Mouse (Mus musculus): Measurements from ENCODE around the gene Sobp.

Sobp gene

DNA sequence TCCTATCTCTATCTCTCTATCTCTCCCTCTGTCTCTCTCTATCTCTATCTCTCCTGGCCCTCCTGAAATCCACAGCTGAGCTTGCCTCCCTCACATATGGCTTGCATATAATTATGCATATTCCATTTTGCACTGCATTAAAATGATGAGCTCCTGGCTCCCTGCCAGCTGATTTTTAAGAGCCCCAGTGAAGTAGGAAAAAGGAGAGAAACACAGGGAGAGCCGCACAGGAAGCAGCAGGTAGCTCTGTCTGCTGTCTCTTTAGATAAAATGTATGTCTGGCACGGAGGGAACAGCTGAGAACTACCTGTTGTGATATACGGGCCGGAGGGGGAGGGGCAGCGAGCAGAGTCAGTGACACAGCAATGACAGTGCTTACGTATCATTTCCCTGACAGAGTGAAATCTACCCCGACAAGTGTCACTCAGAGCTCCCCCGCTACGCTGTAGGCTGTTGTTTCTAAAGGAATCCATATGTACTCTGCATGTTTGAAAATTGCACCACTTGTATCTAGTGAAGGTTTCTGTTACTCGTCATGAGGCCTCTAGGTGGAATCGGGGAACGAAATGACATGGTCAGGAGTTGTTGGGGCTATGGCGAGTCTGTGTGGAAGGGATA, 98.7 kb downstream of the Sobp start:
- H3K27me3 ChIP-seq (ENCODE audit: insufficient read depth, low read length), result 0 out of 2 replicates have a peak, but pooled peaks cover 4% of the 10 kb centered on the region
- H3K36me3 ChIP-seq (ENCODE audit: insufficient read depth, low read length), result no peaks in the 10 kb centered on the region
- no peaks in the 10 kb centered on the region for H3K4me1 ChIP-seq (replicated peaks; ENCODE audit: low read depth, low read length)
- no peak for TF ChIP-seq POU5F1 (IDR thresholded peaks at IDR 0.05; ENCODE audit: borderline replicate concordance, low read length)
- TF ChIP-seq CTCF (conservative IDR thresholded peaks at IDR 0.05; ENCODE audit: low read length), result no peak
- no peak for TF ChIP-seq NANOG (IDR thresholded peaks at IDR 0.05; ENCODE audit: borderline replicate concordance, low read length)
- H3K9me3 ChIP-seq (ENCODE audit: low read length), result no peaks in the 10 kb centered on the region
- H3K4me3 ChIP-seq (replicated peaks; ENCODE audit: low read length), result no peak overlapping the region

DNA sequence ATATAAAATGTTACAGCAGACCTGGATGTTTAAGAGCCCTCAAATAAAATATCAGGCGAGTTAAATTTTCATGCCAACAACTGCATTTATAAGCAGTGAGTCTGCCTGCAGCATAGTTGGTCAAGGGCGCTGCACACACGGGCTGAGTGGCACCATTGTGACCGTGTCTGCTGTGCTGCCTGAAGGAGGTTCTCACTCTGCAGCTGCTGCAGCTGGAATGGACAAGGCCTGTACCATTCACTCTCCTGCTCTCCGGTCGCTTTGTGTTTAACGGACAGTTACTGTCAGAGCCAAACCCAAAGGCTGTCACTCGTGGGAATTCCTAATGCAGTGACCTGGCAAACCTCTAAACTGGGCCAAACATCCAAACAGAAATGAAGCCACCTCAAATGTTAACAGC, 101.0 kb downstream of the Sobp start:
- TF ChIP-seq NANOG (IDR thresholded peaks at IDR 0.05; ENCODE audit: borderline replicate concordance, low read length) (no peak), POU5F1 (IDR thresholded peaks at IDR 0.05; ENCODE audit: borderline replicate concordance, low read length) (no peak), CTCF (conservative IDR thresholded peaks at IDR 0.05; ENCODE audit: low read length) (no peak)
- H3K27me3 ChIP-seq (ENCODE audit: insufficient read depth, low read length), result 0 out of 2 replicates have a peak, but pooled peaks cover 4% of the 10 kb centered on the region

DNA sequence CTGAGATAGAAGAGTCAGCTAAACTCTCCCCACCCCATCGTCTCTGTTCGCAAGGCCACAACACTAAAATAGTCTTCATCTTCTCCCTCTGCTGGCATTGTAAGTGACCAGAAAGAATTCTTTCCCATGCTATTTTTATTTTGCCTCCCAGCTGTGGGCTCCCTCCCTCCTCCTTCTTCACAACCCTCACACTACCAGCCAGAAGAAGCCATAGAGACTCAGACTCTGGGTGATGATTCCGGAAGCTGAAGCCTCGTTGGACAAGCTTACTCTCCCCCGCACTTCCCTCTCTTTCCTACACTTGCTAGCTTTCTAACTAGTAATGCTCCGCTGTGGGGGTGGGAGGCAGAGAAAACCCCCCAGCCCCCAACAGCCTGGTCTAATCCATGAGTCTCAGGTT, 103.4 kb downstream of the Sobp start:
- TF ChIP-seq CTCF (conservative IDR thresholded peaks at IDR 0.05; ENCODE audit: low read length), result no peak
- TF ChIP-seq NANOG (IDR thresholded peaks at IDR 0.05; ENCODE audit: borderline replicate concordance, low read length), result no peak
- TF ChIP-seq POU5F1 (IDR thresholded peaks at IDR 0.05; ENCODE audit: borderline replicate concordance, low read length), result no peak
- Histone ChIP-seq H3K4me3 (replicated peaks; ENCODE audit: low read length) (no peak overlapping the region), H3K27me3 (ENCODE audit: insufficient read depth, low read length) (0 out of 2 replicates have a peak, but pooled peaks cover 4% of the 10 kb centered on the region), H3K4me1 (replicated peaks; ENCODE audit: low read depth, low read length) (no peaks in the 10 kb centered on the region), H3K9me3 (ENCODE audit: low read length) (no peaks in the 10 kb centered on the region), H3K36me3 (ENCODE audit: insufficient read depth, low read length) (no peaks in the 10 kb centered on the region)

More for the DNA sequence above, 101.0 kb downstream of the Sobp start:
- Histone ChIP-seq H3K4me1 (replicated peaks; ENCODE audit: low read depth, low read length) (no peaks in the 10 kb centered on the region), H3K36me3 (ENCODE audit: insufficient read depth, low read length) (no peaks in the 10 kb centered on the region), H3K4me3 (replicated peaks; ENCODE audit: low read length) (no peak overlapping the region), H3K9me3 (ENCODE audit: low read length) (no peaks in the 10 kb centered on the region)

DNA sequence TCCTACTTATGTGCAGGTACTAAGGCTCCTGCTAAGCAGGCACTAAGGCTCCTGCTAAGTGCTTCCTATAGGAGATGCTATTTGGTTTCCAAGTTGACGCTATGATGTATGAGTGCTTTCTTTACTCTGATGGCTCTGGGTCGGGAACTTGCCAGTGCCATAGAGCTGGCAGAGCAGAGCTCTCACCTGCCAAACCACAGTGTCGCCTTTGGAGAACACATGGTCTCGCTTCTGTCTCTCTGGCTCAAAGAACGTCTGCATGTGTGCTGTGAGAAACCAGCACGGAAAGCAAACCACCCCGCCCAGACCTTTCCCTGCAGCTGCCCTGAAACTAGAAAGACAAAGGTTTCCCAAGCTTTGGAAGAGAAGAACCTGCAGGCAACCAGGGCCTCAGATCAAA, 109.0 kb downstream of the Sobp start:
- H3K27me3 ChIP-seq (ENCODE audit: insufficient read depth, low read length), result 0 out of 2 replicates have a peak, but pooled peaks cover 4% of the 10 kb centered on the region
- no peaks in the 10 kb centered on the region for H3K4me1 ChIP-seq (replicated peaks; ENCODE audit: low read depth, low read length)
- no peaks in the 10 kb centered on the region for H3K36me3 ChIP-seq (ENCODE audit: insufficient read depth, low read length)
- H3K9me3 ChIP-seq (ENCODE audit: low read length), result no peaks in the 10 kb centered on the region
- no peak overlapping the region for H3K4me3 ChIP-seq (replicated peaks; ENCODE audit: low read length)
- TF ChIP-seq NANOG (IDR thresholded peaks at IDR 0.05; ENCODE audit: borderline replicate concordance, low read length), result no peak

DNA sequence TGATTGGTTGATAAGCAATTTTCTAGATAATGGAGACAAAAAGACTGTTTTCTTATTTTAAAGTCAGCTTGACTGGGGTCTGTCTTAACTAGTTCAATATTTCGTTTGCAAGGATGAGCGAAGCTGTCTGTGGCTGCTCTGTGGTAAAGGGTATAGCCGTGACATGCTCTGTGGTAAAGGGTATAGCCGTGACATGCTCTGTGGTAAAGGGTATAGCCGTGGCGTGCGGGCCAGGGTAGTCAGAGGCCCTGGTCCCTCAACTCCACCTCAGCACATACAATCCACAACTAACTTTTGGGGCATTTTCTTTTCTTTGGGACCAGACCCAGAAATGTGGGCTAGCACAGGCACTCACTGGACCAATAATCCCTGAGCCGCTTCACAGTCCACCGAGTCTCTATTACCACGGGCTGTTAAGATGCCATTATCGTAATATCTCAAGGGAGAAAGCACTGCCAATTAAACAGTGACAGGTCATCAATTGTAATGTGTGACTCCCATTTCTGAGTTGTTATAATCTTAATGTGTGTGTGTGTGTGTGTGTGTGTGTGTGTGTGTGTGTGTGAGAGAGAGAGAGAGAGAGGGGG, 112.7 kb downstream of the Sobp start:
- Histone ChIP-seq H3K27me3 (ENCODE audit: insufficient read depth, low read length) (0 out of 2 replicates have a peak, but pooled peaks cover 4% of the 10 kb centered on the region), H3K9me3 (ENCODE audit: low read length) (no peaks in the 10 kb centered on the region)
- TF ChIP-seq CTCF (conservative IDR thresholded peaks at IDR 0.05; ENCODE audit: low read length), result no peak
- TF ChIP-seq POU5F1 (IDR thresholded peaks at IDR 0.05; ENCODE audit: borderline replicate concordance, low read length), result no peak
- TF ChIP-seq NANOG (IDR thresholded peaks at IDR 0.05; ENCODE audit: borderline replicate concordance, low read length), result no peak

DNA sequence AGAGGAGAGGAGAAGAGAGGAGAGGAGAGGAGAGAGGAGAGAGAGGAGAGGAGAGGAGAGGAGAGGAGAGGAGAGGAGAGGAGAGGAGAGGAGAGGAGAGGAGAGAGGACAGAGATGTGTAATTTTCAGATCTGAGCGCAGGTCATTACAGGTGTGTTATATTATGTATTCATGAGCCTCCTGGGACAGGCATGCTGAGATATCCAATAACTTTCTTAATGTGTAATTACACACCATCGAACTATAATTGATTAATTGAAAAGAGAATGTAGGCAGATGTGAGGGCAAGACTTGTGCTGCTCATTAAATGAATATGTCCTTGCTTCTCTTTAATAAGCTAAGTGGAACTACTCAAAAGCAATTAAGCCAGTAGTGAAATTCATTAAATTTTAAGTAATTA, 118.9 kb downstream of the Sobp start:
- no peak for TF ChIP-seq NANOG (IDR thresholded peaks at IDR 0.05; ENCODE audit: borderline replicate concordance, low read length)
- Histone ChIP-seq H3K4me3 (replicated peaks; ENCODE audit: low read length) (no peak overlapping the region), H3K9me3 (ENCODE audit: low read length) (peaks cover 18% of the 10 kb centered on the region), H3K36me3 (ENCODE audit: insufficient read depth, low read length) (no peaks in the 10 kb centered on the region), H3K4me1 (replicated peaks; ENCODE audit: low read depth, low read length) (no peaks in the 10 kb centered on the region), H3K27me3 (ENCODE audit: insufficient read depth, low read length) (no peaks in the 10 kb centered on the region)

More for the DNA sequence above, 112.7 kb downstream of the Sobp start:
- Histone ChIP-seq H3K4me3 (replicated peaks; ENCODE audit: low read length) (no peak overlapping the region), H3K36me3 (ENCODE audit: insufficient read depth, low read length) (no peaks in the 10 kb centered on the region), H3K4me1 (replicated peaks; ENCODE audit: low read depth, low read length) (no peaks in the 10 kb centered on the region)

DNA sequence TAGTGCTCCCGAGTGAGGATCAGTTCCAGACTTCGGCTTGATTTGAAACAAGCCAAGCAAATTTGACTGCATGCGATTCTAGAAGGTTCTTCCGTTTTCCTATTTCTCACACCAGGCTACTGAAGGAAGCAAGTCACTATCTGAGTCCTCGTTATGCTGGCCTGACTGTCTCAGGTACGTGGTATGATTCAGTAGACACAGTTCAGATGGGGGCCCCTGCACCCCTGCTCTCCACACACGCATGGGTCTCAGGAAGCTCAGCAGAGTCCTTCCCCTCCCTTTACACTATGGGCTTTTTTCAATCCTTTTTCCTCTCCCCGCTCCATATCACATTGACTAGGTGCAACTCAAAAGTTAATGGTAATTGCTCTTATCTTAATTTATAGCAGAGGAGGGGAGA, 119.6 kb downstream of the Sobp start:
- Histone ChIP-seq H3K4me3 (replicated peaks; ENCODE audit: low read length) (no peak overlapping the region), H3K27me3 (ENCODE audit: insufficient read depth, low read length) (no peaks in the 10 kb centered on the region), H3K36me3 (ENCODE audit: insufficient read depth, low read length) (no peaks in the 10 kb centered on the region), H3K4me1 (replicated peaks; ENCODE audit: low read depth, low read length) (no peaks in the 10 kb centered on the region), H3K9me3 (ENCODE audit: low read length) (peaks cover 18% of the 10 kb centered on the region)
- TF ChIP-seq NANOG (IDR thresholded peaks at IDR 0.05; ENCODE audit: borderline replicate concordance, low read length), result no peak
- TF ChIP-seq POU5F1 (IDR thresholded peaks at IDR 0.05; ENCODE audit: borderline replicate concordance, low read length), result no peak
- TF ChIP-seq CTCF (conservative IDR thresholded peaks at IDR 0.05; ENCODE audit: low read length), result no peak

DNA sequence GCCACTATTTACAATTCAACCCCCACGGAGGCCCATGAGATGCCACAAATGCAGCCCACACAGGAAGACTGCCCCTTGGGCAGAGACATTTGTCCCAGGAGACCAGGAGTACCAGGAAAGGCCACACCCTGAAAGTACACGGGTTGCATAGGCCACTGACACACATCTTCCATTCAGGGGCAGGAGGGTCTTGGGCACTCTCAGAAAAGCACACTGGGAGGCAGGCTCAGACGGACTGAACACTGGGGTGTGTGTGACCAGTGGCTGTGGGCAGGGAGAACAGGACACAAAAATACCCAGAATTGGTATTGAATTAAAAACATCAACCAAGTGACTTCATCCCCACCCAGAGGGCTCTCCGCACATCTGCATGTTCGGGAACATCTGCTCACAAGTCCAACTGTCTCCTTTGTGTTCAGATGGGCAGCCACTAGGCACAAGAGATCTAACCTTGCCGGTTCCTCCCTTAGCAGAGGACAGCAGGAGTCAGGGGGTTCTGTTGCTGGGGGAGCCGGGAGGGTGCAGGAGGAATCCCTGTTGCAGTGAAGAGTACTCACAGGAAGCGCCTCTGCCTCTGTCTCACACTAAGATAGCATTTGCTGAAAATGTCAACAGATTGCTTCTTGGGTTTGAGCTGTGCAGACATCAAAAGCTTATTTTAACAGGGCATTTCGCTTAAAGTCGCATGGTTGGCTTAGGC, 120.3 kb downstream of the Sobp start:
- H3K4me1 ChIP-seq (replicated peaks; ENCODE audit: low read depth, low read length), result no peaks in the 10 kb centered on the region
- no peak overlapping the region for H3K4me3 ChIP-seq (replicated peaks; ENCODE audit: low read length)
- H3K27me3 ChIP-seq (ENCODE audit: insufficient read depth, low read length), result no peaks in the 10 kb centered on the region; the same call in 1 of the 2 replicates
- TF ChIP-seq CTCF (conservative IDR thresholded peaks at IDR 0.05; ENCODE audit: low read length), result no peak
- no peak for TF ChIP-seq POU5F1 (IDR thresholded peaks at IDR 0.05; ENCODE audit: borderline replicate concordance, low read length)
- TF ChIP-seq NANOG (IDR thresholded peaks at IDR 0.05; ENCODE audit: borderline replicate concordance, low read length), result no peak
- peaks cover 18% of the 10 kb centered on the region for H3K9me3 ChIP-seq (ENCODE audit: low read length)
- no peaks in the 10 kb centered on the region for H3K36me3 ChIP-seq (ENCODE audit: insufficient read depth, low read length)
